Mouse (Mus musculus): ENCODE measurements around the gene Zfp3. TPM values are rescaled to one million over a fixed set of nuclear protein-coding genes. Genes with fewer than 3 reads are reported as not detected.

The Zfp3 gene
- total and polyA plus RNA-seq, 2 experiments from 2014 or later, result 9.8 to 10.2 TPM

- H3K36me3 ChIP-seq (ENCODE audit: insufficient read depth, low read length), result no peaks in the 10 kb centered on the region
- H3K4me2 ChIP-seq (ENCODE audit: low read depth, low read length), result no peak overlapping the region
- no peak for ATAC-seq
- no peak overlapping the region for H3K9ac ChIP-seq (replicated peaks; ENCODE audit: low read length)
- 73% methylated on average over 7 of the region's 7 CpGs for WGBS
- H3K4me3 ChIP-seq (ENCODE audit: low read length), result no peak overlapping the region
- no peak for TF ChIP-seq CTCF (IDR thresholded peaks at IDR 0.05; ENCODE audit: low read depth)
- H3K9me3 ChIP-seq (ENCODE audit: low read length), result no peaks in the 10 kb centered on the region
- no peaks in the 10 kb centered on the region for H3K4me1 ChIP-seq (ENCODE audit: insufficient read depth, low read length)
- DNase-seq (ENCODE audit: low spot score), result no peak
- no peak overlapping the region for H3K27ac ChIP-seq
- H3K27me3 ChIP-seq (ENCODE audit: insufficient read depth, low read length), result no peaks in the 10 kb centered on the region
Measured at GRCm38 (mm10) chr11:70790874-70791551, 27.0 kb downstream of the Zfp3 start.

- Histone ChIP-seq H3K9ac (replicated peaks; ENCODE audit: low read length) (no peak overlapping the region), H3K4me3 (ENCODE audit: low read length) (no peak overlapping the region), H3K4me1 (ENCODE audit: insufficient read depth, low read length) (no peaks in the 10 kb centered on the region), H3K9me3 (ENCODE audit: low read length) (no peaks in the 10 kb centered on the region), H3K36me3 (ENCODE audit: insufficient read depth, low read length) (no peaks in the 10 kb centered on the region), H3K4me2 (ENCODE audit: low read depth, low read length) (no peak overlapping the region), H3K27ac (no peak overlapping the region), H3K27me3 (ENCODE audit: insufficient read depth, low read length) (no peaks in the 10 kb centered on the region)
- no peak for ATAC-seq
- 78% methylated on average over 5 of the region's 5 CpGs for WGBS
- no peak for TF ChIP-seq CTCF (IDR thresholded peaks at IDR 0.05; ENCODE audit: low read depth)
- no peak for DNase-seq (ENCODE audit: low spot score)
Measured at GRCm38 (mm10) chr11:70791676-70792075, 27.7 kb downstream of the Zfp3 start.

GRCm38 (mm10) chr11:70792409-70792808 is 28.4 kb downstream of the Zfp3 start:
- Histone ChIP-seq H3K36me3 (ENCODE audit: insufficient read depth, low read length) (no peaks in the 10 kb centered on the region), H3K27ac (no peak overlapping the region), H3K4me2 (ENCODE audit: low read depth, low read length) (no peak overlapping the region), H3K9ac (replicated peaks; ENCODE audit: low read length) (no peak overlapping the region), H3K9me3 (ENCODE audit: low read length) (no peaks in the 10 kb centered on the region), H3K4me1 (ENCODE audit: insufficient read depth, low read length) (no peaks in the 10 kb centered on the region), H3K4me3 (ENCODE audit: low read length) (no peak overlapping the region), H3K27me3 (ENCODE audit: insufficient read depth, low read length) (no peaks in the 10 kb centered on the region)
- ATAC-seq (no peak), DNase-seq (ENCODE audit: low spot score) (no peak)
- WGBS, result 85% methylated on average over 1 of the region's 1 CpGs
- TF ChIP-seq CTCF (IDR thresholded peaks at IDR 0.05; ENCODE audit: low read depth), result no peak

GRCm38 (mm10) chr11:70802208-70802864 is 38.3 kb downstream of the Zfp3 start:
- Histone ChIP-seq H3K36me3 (ENCODE audit: insufficient read depth, low read length) (no peaks in the 10 kb centered on the region), H3K9me3 (ENCODE audit: low read length) (no peaks in the 10 kb centered on the region), H3K4me2 (ENCODE audit: low read depth, low read length) (no peak overlapping the region), H3K4me3 (ENCODE audit: low read length) (no peak overlapping the region), H3K4me1 (ENCODE audit: insufficient read depth, low read length) (no peaks in the 10 kb centered on the region), H3K9ac (replicated peaks; ENCODE audit: low read length) (no peak overlapping the region), H3K27me3 (ENCODE audit: insufficient read depth, low read length) (no peaks in the 10 kb centered on the region), H3K27ac (no peak overlapping the region)
- TF ChIP-seq CTCF (IDR thresholded peaks at IDR 0.05; ENCODE audit: low read depth), result no peak
- DNase-seq (ENCODE audit: low spot score), result no peak
- WGBS, result 92% methylated on average over 2 of the region's 2 CpGs
- no peak for ATAC-seq

- WGBS, result 79% methylated on average over 2 of the region's 2 CpGs
Measured at GRCm38 (mm10) chr11:70802865-70803261, 38.9 kb downstream of the Zfp3 start.

GRCm38 (mm10) chr11:70803711-70804200 is 39.7 kb downstream of the Zfp3 start:
- no peaks in the 10 kb centered on the region for H3K36me3 ChIP-seq (ENCODE audit: insufficient read depth, low read length)
- no peaks in the 10 kb centered on the region for H3K27me3 ChIP-seq (ENCODE audit: insufficient read depth, low read length)
- no peak for TF ChIP-seq CTCF (IDR thresholded peaks at IDR 0.05; ENCODE audit: low read depth)
- ATAC-seq (no peak), DNase-seq (ENCODE audit: low spot score) (no peak)
- H3K9me3 ChIP-seq (ENCODE audit: low read length), result no peaks in the 10 kb centered on the region
- no peak overlapping the region for H3K4me3 ChIP-seq (ENCODE audit: low read length)
- no peak overlapping the region for H3K4me2 ChIP-seq (ENCODE audit: low read depth, low read length)
- H3K27ac ChIP-seq, result no peak overlapping the region
- no peaks in the 10 kb centered on the region for H3K4me1 ChIP-seq (ENCODE audit: insufficient read depth, low read length)
- H3K9ac ChIP-seq (replicated peaks; ENCODE audit: low read length), result no peak overlapping the region
- 87% methylated on average over 6 of the region's 6 CpGs for WGBS

More at GRCm38 (mm10) chr11:70802865-70803261, 38.9 kb downstream of the Zfp3 start:
- ATAC-seq, result no peak
- TF ChIP-seq CTCF (IDR thresholded peaks at IDR 0.05; ENCODE audit: low read depth), result no peak
- Histone ChIP-seq H3K4me3 (ENCODE audit: low read length) (no peak overlapping the region), H3K4me1 (ENCODE audit: insufficient read depth, low read length) (no peaks in the 10 kb centered on the region), H3K36me3 (ENCODE audit: insufficient read depth, low read length) (no peaks in the 10 kb centered on the region), H3K27me3 (ENCODE audit: insufficient read depth, low read length) (no peaks in the 10 kb centered on the region), H3K27ac (no peak overlapping the region), H3K9me3 (ENCODE audit: low read length) (no peaks in the 10 kb centered on the region), H3K4me2 (ENCODE audit: low read depth, low read length) (no peak overlapping the region), H3K9ac (replicated peaks; ENCODE audit: low read length) (no peak overlapping the region)
- DNase-seq (ENCODE audit: low spot score), result no peak

- 82% methylated on average over 3 of the region's 3 CpGs for WGBS
- Histone ChIP-seq H3K4me1 (ENCODE audit: insufficient read depth, low read length) (no peaks in the 10 kb centered on the region), H3K36me3 (ENCODE audit: insufficient read depth, low read length) (no peaks in the 10 kb centered on the region), H3K9ac (replicated peaks; ENCODE audit: low read length) (no peak overlapping the region), H3K4me2 (ENCODE audit: low read depth, low read length) (no peak overlapping the region), H3K4me3 (ENCODE audit: low read length) (no peak overlapping the region), H3K27ac (no peak overlapping the region), H3K9me3 (ENCODE audit: low read length) (no peaks in the 10 kb centered on the region), H3K27me3 (ENCODE audit: insufficient read depth, low read length) (no peaks in the 10 kb centered on the region)
- DNase-seq (ENCODE audit: low spot score), result no peak
- TF ChIP-seq CTCF (IDR thresholded peaks at IDR 0.05; ENCODE audit: low read depth), result no peak
- no peak for ATAC-seq
Measured at GRCm38 (mm10) chr11:70804395-70804794, 40.4 kb downstream of the Zfp3 start.
